Mouse (Mus musculus): ENCODE measurements around the gene Slc35c2. TPM values are rescaled to one million over a fixed set of nuclear protein-coding genes. Genes with fewer than 3 reads are reported as not detected.

Slc35c2 gene
- polyA plus RNA-seq, 1 experiment from 2014 or later = 52.8 TPM

- peaks cover 62% of the 10 kb centered on the region for H3K4me1 ChIP-seq
- no peaks in the 10 kb centered on the region for H3K27me3 ChIP-seq
- WGBS = 86% methylated on average over 22 of the region's 22 CpGs
- no peak overlapping the region for H3K9ac ChIP-seq
- H3K4me2 ChIP-seq (replicated peaks) = no peak overlapping the region
- H3K27ac ChIP-seq = no peak overlapping the region
- no peaks in the 10 kb centered on the region for H3K36me3 ChIP-seq
- no peaks in the 10 kb centered on the region for H3K9me3 ChIP-seq
- no peak overlapping the region for H3K4me3 ChIP-seq
- ATAC-seq (ENCODE audit: insufficient number of reproducible peaks, insufficient read depth, low FRiP score, low TSS enrichment) = no peak
Observed at GRCm38 (mm10) chr2:165321981-165322735, 34.5 kb upstream of the Slc35c2 start.

GRCm38 (mm10) chr2:165321381-165321888 lies 33.8 kb upstream of the Slc35c2 start:
- Histone ChIP-seq H3K4me2 (replicated peaks) (no peak overlapping the region), H3K9ac (0 out of 2 replicates have a peak overlapping the region, but pooled peaks have one; percentile 7), H3K27ac (peak overlapping the region; percentile 32; the same call in 1 of the 2 replicates), H3K9me3 (no peaks in the 10 kb centered on the region), H3K36me3 (no peaks in the 10 kb centered on the region), H3K4me1 (peaks cover 69% of the 10 kb centered on the region), H3K27me3 (no peaks in the 10 kb centered on the region), H3K4me3 (no peak overlapping the region)
- ATAC-seq (ENCODE audit: insufficient number of reproducible peaks, insufficient read depth, low FRiP score, low TSS enrichment) = no peak
- WGBS = 61% methylated on average over 8 of the region's 8 CpGs

GRCm38 (mm10) chr2:165320531-165321150 lies 33.0 kb upstream of the Slc35c2 start:
- H3K4me1 ChIP-seq = peaks cover 73% of the 10 kb centered on the region
- no peak for ATAC-seq (ENCODE audit: insufficient number of reproducible peaks, insufficient read depth, low FRiP score, low TSS enrichment)
- H3K36me3 ChIP-seq = peaks cover 5% of the 10 kb centered on the region
- no peak overlapping the region for H3K4me2 ChIP-seq (replicated peaks)
- H3K27ac ChIP-seq = peak overlapping the region; percentile 32; the same call in 1 of the 2 replicates
- 0 out of 2 replicates have a peak overlapping the region, but pooled peaks have one; percentile 7 for H3K9ac ChIP-seq
- no peaks in the 10 kb centered on the region for H3K9me3 ChIP-seq
- H3K4me3 ChIP-seq = no peak overlapping the region
- 65% methylated on average over 12 of the region's 12 CpGs for WGBS
- H3K27me3 ChIP-seq = no peaks in the 10 kb centered on the region

GRCm38 (mm10) chr2:165319503-165319902 lies 31.8 kb upstream of the Slc35c2 start:
- WGBS = 59% methylated on average over 4 of the region's 4 CpGs
- Histone ChIP-seq H3K36me3 (peaks cover 16% of the 10 kb centered on the region), H3K4me3 (no peak overlapping the region), H3K9me3 (no peaks in the 10 kb centered on the region), H3K4me1 (peaks cover 61% of the 10 kb centered on the region), H3K27me3 (no peaks in the 10 kb centered on the region), H3K27ac (no peak overlapping the region), H3K4me2 (replicated peaks) (no peak overlapping the region), H3K9ac (no peak overlapping the region)
- ATAC-seq (ENCODE audit: insufficient number of reproducible peaks, insufficient read depth, low FRiP score, low TSS enrichment) = no peak

GRCm38 (mm10) chr2:165318941-165319340 lies 31.3 kb upstream of the Slc35c2 start:
- no peak overlapping the region for H3K9ac ChIP-seq
- WGBS = 90% methylated on average over 7 of the region's 7 CpGs
- no peak for ATAC-seq (ENCODE audit: insufficient number of reproducible peaks, insufficient read depth, low FRiP score, low TSS enrichment)
- H3K4me3 ChIP-seq = no peak overlapping the region
- no peak overlapping the region for H3K4me2 ChIP-seq (replicated peaks)
- peaks cover 22% of the 10 kb centered on the region for H3K36me3 ChIP-seq
- no peaks in the 10 kb centered on the region for H3K9me3 ChIP-seq
- H3K27me3 ChIP-seq = no peaks in the 10 kb centered on the region
- H3K27ac ChIP-seq = no peak overlapping the region
- peaks cover 56% of the 10 kb centered on the region for H3K4me1 ChIP-seq

- 52% methylated on average over 16 of the region's 16 CpGs for WGBS
- no peaks in the 10 kb centered on the region for H3K9me3 ChIP-seq
- peak overlapping the region; percentile 9; the same call in 1 of the 2 replicates for H3K4me2 ChIP-seq (replicated peaks)
- no peak overlapping the region for H3K9ac ChIP-seq
- H3K4me3 ChIP-seq = no peak overlapping the region
- ATAC-seq (ENCODE audit: insufficient number of reproducible peaks, insufficient read depth, low FRiP score, low TSS enrichment) = no peak
- peak overlapping the region; percentile 72 for H3K27ac ChIP-seq
- no peaks in the 10 kb centered on the region for H3K27me3 ChIP-seq
- peaks cover 34% of the 10 kb centered on the region for H3K36me3 ChIP-seq
- H3K4me1 ChIP-seq = peaks cover 52% of the 10 kb centered on the region
Observed at GRCm38 (mm10) chr2:165317621-165318263, 30.1 kb upstream of the Slc35c2 start.

- H3K27me3 ChIP-seq = no peaks in the 10 kb centered on the region
- H3K9me3 ChIP-seq = no peaks in the 10 kb centered on the region
- H3K27ac ChIP-seq = peak overlapping the region; percentile 72
- peak; percentile 68 for ATAC-seq (ENCODE audit: insufficient number of reproducible peaks, insufficient read depth, low FRiP score, low TSS enrichment)
- H3K9ac ChIP-seq = no peak overlapping the region
- H3K4me2 ChIP-seq (replicated peaks) = peak overlapping the region; percentile 9; the same call in 1 of the 2 replicates
- H3K4me1 ChIP-seq = peaks cover 47% of the 10 kb centered on the region
- H3K36me3 ChIP-seq = peaks cover 41% of the 10 kb centered on the region
- no peak overlapping the region for H3K4me3 ChIP-seq
- 10% methylated on average over 9 of the region's 9 CpGs for WGBS
Observed at GRCm38 (mm10) chr2:165316837-165317473, 29.3 kb upstream of the Slc35c2 start.

GRCm38 (mm10) chr2:165316204-165316603 lies 28.5 kb upstream of the Slc35c2 start:
- H3K9me3 ChIP-seq = no peaks in the 10 kb centered on the region
- peak overlapping the region; percentile 72 for H3K27ac ChIP-seq
- H3K9ac ChIP-seq = no peak overlapping the region
- 60% methylated on average over 10 of the region's 10 CpGs for WGBS
- ATAC-seq (ENCODE audit: insufficient number of reproducible peaks, insufficient read depth, low FRiP score, low TSS enrichment) = no peak
- no peaks in the 10 kb centered on the region for H3K27me3 ChIP-seq
- no peak overlapping the region for H3K4me3 ChIP-seq
- H3K4me1 ChIP-seq = peaks cover 41% of the 10 kb centered on the region
- peaks cover 48% of the 10 kb centered on the region for H3K36me3 ChIP-seq
- no peak overlapping the region for H3K4me2 ChIP-seq (replicated peaks)

- Histone ChIP-seq H3K27ac (no peak overlapping the region), H3K4me3 (no peak overlapping the region), H3K36me3 (peaks cover 64% of the 10 kb centered on the region), H3K9me3 (no peaks in the 10 kb centered on the region), H3K4me1 (peaks cover 32% of the 10 kb centered on the region), H3K9ac (no peak overlapping the region), H3K27me3 (no peaks in the 10 kb centered on the region), H3K4me2 (replicated peaks) (no peak overlapping the region)
- ATAC-seq (ENCODE audit: insufficient number of reproducible peaks, insufficient read depth, low FRiP score, low TSS enrichment) = no peak
- 90% methylated on average over 8 of the region's 8 CpGs for WGBS
Observed at GRCm38 (mm10) chr2:165314197-165314596, 26.5 kb upstream of the Slc35c2 start.

- 60% methylated on average over 7 of the region's 7 CpGs for WGBS
- H3K27me3 ChIP-seq = no peaks in the 10 kb centered on the region
Observed at GRCm38 (mm10) chr2:165312381-165312780, 24.7 kb upstream of the Slc35c2 start.

GRCm38 (mm10) chr2:165311577-165311976 lies 23.9 kb upstream of the Slc35c2 start:
- Histone ChIP-seq H3K9ac (no peak overlapping the region), H3K4me1 (peaks cover 6% of the 10 kb centered on the region), H3K4me2 (replicated peaks) (no peak overlapping the region), H3K27ac (no peak overlapping the region), H3K27me3 (no peaks in the 10 kb centered on the region), H3K9me3 (no peaks in the 10 kb centered on the region), H3K36me3 (peaks cover 90% of the 10 kb centered on the region), H3K4me3 (no peak overlapping the region)
- 80% methylated on average over 12 of the region's 12 CpGs for WGBS
- ATAC-seq (ENCODE audit: insufficient number of reproducible peaks, insufficient read depth, low FRiP score, low TSS enrichment) = no peak

More at GRCm38 (mm10) chr2:165312381-165312780, 24.7 kb upstream of the Slc35c2 start:
- H3K4me2 ChIP-seq (replicated peaks) = no peak overlapping the region
- no peak overlapping the region for H3K9ac ChIP-seq
- H3K27ac ChIP-seq = no peak overlapping the region
- H3K36me3 ChIP-seq = peaks cover 82% of the 10 kb centered on the region
- no peak overlapping the region for H3K4me3 ChIP-seq
- no peak for ATAC-seq (ENCODE audit: insufficient number of reproducible peaks, insufficient read depth, low FRiP score, low TSS enrichment)
- H3K4me1 ChIP-seq = peaks cover 14% of the 10 kb centered on the region
- H3K9me3 ChIP-seq = no peaks in the 10 kb centered on the region
